Mouse (Mus musculus): ENCODE measurements around the gene Rps6ka1.
"Not testable (repeated sequence)": the region's sequence is repeated elsewhere in the genome, so short reads cannot be mapped to it uniquely, and the experiment has no call there.

DNA sequence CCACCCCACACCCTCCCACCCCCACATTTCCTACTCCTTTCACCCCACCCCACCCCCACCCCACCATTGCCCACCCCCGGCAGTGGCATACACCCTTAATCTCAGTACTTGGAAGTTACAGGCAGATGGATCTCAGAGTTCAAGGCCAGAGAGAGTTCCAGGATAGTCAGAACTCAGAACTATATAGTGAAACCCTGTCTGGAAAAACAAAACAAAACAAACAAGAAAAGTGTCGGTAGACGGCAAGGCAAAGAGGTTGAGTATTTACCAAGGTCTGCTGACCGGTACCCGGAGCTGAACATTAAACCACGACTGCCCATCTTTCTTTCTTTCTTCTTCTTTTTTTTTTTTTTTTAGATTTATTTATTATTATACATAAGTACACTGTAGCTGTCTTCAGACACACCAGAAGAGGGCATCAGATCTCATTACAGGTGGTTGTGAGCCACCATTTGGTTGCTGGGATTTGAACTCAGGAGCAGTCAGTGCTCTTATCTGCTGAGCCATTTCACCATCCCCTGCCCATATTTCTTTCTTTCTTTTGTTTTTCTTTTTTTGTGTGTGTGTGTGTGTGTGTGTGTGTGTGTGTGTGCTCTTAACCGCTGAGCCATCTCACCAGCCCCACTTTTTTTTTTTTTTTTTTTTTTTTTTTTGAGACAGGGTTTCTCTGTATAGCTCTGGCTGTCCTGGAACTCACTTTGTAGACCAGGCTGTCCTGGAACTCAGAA is 45.7 kb downstream of the Rps6ka1 start:
- not testable (repeated sequence) for TF ChIP-seq CTCF, EP300 (IDR thresholded peaks at IDR 0.05; ENCODE audit: low read depth)
